Mouse (Mus musculus): ENCODE data around the gene Aanat. TPM values are rescaled to one million over a fixed set of nuclear protein-coding genes. Genes with fewer than 3 reads are reported as not detected.

Aanat gene
- polyA plus RNA-seq, 1 experiment from 2014 or later, result 0.28 TPM

GRCm38 (mm10) chr11:116618666-116619065 lies 32.4 kb downstream of the Aanat start:
- H3K4me2 ChIP-seq (ENCODE audit: low read depth, severe bottlenecking), result no peak overlapping the region
- no peak overlapping the region for H3K9ac ChIP-seq (ENCODE audit: low read length)
- H3K27ac ChIP-seq (replicated peaks; ENCODE audit: low read depth, low read length), result no peak overlapping the region
- no peak for DNase-seq (ENCODE audit: low spot score)
- H3K4me3 ChIP-seq (ENCODE audit: low read depth, low read length), result no peak overlapping the region
- 0 out of 2 replicates have a peak, but pooled peaks cover 5% of the 10 kb centered on the region for H3K27me3 ChIP-seq (ENCODE audit: control insufficient read depth, insufficient read depth, low read length)
- H3K9me3 ChIP-seq (ENCODE audit: control insufficient read depth, low read length), result no peaks in the 10 kb centered on the region
- no peak for ATAC-seq (ENCODE audit: insufficient number of reproducible peaks, low FRiP score, low TSS enrichment, low read depth)
- H3K4me1 ChIP-seq (ENCODE audit: control insufficient read depth, insufficient read depth, low read length), result peaks cover 33% of the 10 kb centered on the region
- no peaks in the 10 kb centered on the region for H3K36me3 ChIP-seq (ENCODE audit: control insufficient read depth, insufficient read depth, low read length)
- 90% methylated on average over 7 of the region's 7 CpGs for WGBS

- H3K9me3 ChIP-seq (ENCODE audit: control insufficient read depth, low read length), result no peaks in the 10 kb centered on the region
- 57% methylated on average over 7 of the region's 7 CpGs for WGBS
- no peak for ATAC-seq (ENCODE audit: insufficient number of reproducible peaks, low FRiP score, low TSS enrichment, low read depth)
- no peak overlapping the region for H3K9ac ChIP-seq (ENCODE audit: low read length)
- H3K27me3 ChIP-seq (ENCODE audit: control insufficient read depth, insufficient read depth, low read length), result 0 out of 2 replicates have a peak, but pooled peaks cover 5% of the 10 kb centered on the region
- no peak overlapping the region for H3K4me2 ChIP-seq (ENCODE audit: low read depth, severe bottlenecking)
- no peaks in the 10 kb centered on the region for H3K36me3 ChIP-seq (ENCODE audit: control insufficient read depth, insufficient read depth, low read length)
- no peak for DNase-seq (ENCODE audit: low spot score)
- H3K4me1 ChIP-seq (ENCODE audit: control insufficient read depth, insufficient read depth, low read length), result peaks cover 33% of the 10 kb centered on the region
- no peak overlapping the region for H3K27ac ChIP-seq (replicated peaks; ENCODE audit: low read depth, low read length)
- H3K4me3 ChIP-seq (ENCODE audit: low read depth, low read length), result no peak overlapping the region
Observed at GRCm38 (mm10) chr11:116619156-116619555, 32.9 kb downstream of the Aanat start.

- Histone ChIP-seq H3K9me3 (ENCODE audit: control insufficient read depth, low read length) (no peaks in the 10 kb centered on the region), H3K4me1 (ENCODE audit: control insufficient read depth, insufficient read depth, low read length) (peaks cover 33% of the 10 kb centered on the region), H3K4me3 (ENCODE audit: low read depth, low read length) (no peak overlapping the region), H3K4me2 (ENCODE audit: low read depth, severe bottlenecking) (no peak overlapping the region), H3K36me3 (ENCODE audit: control insufficient read depth, insufficient read depth, low read length) (no peaks in the 10 kb centered on the region), H3K27ac (replicated peaks; ENCODE audit: low read depth, low read length) (no peak overlapping the region), H3K27me3 (ENCODE audit: control insufficient read depth, insufficient read depth, low read length) (0 out of 2 replicates have a peak, but pooled peaks cover 5% of the 10 kb centered on the region), H3K9ac (ENCODE audit: low read length) (no peak overlapping the region)
- 56% methylated on average over 8 of the region's 8 CpGs for WGBS
- DNase-seq (ENCODE audit: low spot score) (no peak), ATAC-seq (ENCODE audit: insufficient number of reproducible peaks, low FRiP score, low TSS enrichment, low read depth) (no peak)
Observed at GRCm38 (mm10) chr11:116619561-116619960, 33.3 kb downstream of the Aanat start.

DNA sequence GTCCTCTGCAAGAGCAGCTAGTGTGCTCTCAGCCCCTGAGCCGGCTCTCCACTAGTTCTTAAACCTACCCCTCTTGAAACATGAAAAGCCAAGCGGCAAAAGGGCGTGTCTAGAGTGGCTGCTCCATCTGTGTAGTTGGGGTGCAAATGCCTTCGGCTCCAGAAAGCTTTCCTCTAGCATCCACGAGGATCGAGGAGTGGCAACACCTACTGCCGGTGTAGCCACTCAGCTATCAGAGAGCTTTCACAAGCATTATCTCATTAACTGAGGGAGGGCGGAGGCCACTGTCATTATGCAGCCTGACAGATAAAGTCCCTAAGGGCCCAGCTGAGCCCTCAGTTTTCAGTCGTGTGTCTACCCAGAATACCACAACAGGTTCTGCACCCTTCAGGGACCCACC lies 33.8 kb downstream of the Aanat start:
- 34% methylated on average over 9 of the region's 9 CpGs for WGBS
- Histone ChIP-seq H3K4me3 (ENCODE audit: low read depth, low read length) (no peak overlapping the region), H3K4me2 (ENCODE audit: low read depth, severe bottlenecking) (no peak overlapping the region), H3K36me3 (ENCODE audit: control insufficient read depth, insufficient read depth, low read length) (no peaks in the 10 kb centered on the region), H3K27ac (replicated peaks; ENCODE audit: low read depth, low read length) (no peak overlapping the region), H3K9ac (ENCODE audit: low read length) (no peak overlapping the region), H3K9me3 (ENCODE audit: control insufficient read depth, low read length) (no peaks in the 10 kb centered on the region), H3K27me3 (ENCODE audit: control insufficient read depth, insufficient read depth, low read length) (0 out of 2 replicates have a peak, but pooled peaks cover 5% of the 10 kb centered on the region), H3K4me1 (ENCODE audit: control insufficient read depth, insufficient read depth, low read length) (peaks cover 33% of the 10 kb centered on the region)
- ATAC-seq (ENCODE audit: insufficient number of reproducible peaks, low FRiP score, low TSS enrichment, low read depth) (no peak), DNase-seq (ENCODE audit: low spot score) (no peak)

DNA sequence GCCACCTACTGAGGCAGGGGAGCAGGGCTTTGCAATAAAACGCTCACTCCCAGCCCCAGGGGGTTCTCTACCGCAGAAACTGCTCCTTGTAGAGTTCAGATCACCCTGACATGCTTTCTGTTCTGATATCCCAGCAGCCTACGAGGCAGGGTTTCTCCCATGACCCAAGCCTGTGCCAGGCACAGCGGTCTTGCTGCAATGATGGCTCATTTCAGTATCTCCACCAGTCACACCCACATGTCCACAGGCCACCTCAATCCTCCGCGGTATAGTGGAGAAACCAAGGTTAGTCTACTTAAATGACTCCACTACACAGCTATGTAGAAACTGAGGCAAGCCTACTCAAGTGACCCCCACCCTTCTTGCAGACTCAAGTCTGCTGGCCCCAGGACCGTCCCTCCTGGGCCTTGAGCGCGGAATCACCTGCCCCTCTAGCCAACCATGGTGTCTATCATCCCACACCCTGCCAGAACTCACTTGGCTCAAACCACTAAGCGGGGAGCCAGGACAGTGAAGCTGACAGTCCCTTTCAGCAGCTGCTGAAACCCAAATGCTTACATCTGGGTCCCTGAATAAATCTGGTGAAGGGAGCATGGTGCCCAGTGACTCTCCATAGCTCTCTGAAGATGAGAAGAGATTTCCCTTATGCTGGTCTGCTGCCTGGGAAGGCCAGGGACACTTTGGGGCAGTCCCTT lies 34.5 kb downstream of the Aanat start:
- Histone ChIP-seq H3K4me2 (ENCODE audit: low read depth, severe bottlenecking) (no peak overlapping the region), H3K4me3 (ENCODE audit: low read depth, low read length) (no peak overlapping the region), H3K9ac (ENCODE audit: low read length) (no peak overlapping the region), H3K4me1 (ENCODE audit: control insufficient read depth, insufficient read depth, low read length) (peaks cover 33% of the 10 kb centered on the region), H3K27me3 (ENCODE audit: control insufficient read depth, insufficient read depth, low read length) (0 out of 2 replicates have a peak, but pooled peaks cover 5% of the 10 kb centered on the region), H3K36me3 (ENCODE audit: control insufficient read depth, insufficient read depth, low read length) (no peaks in the 10 kb centered on the region), H3K27ac (replicated peaks; ENCODE audit: low read depth, low read length) (0 out of 2 replicates have a peak overlapping the region, but pooled peaks have one; percentile 14), H3K9me3 (ENCODE audit: control insufficient read depth, low read length) (no peaks in the 10 kb centered on the region)
- WGBS, result 78% methylated on average over 10 of the region's 10 CpGs
- DNase-seq (ENCODE audit: low spot score), result no peak
- no peak for ATAC-seq (ENCODE audit: insufficient number of reproducible peaks, low FRiP score, low TSS enrichment, low read depth)

- Histone ChIP-seq H3K4me3 (ENCODE audit: low read depth, low read length) (no peak overlapping the region), H3K27me3 (ENCODE audit: control insufficient read depth, insufficient read depth, low read length) (0 out of 2 replicates have a peak, but pooled peaks cover 5% of the 10 kb centered on the region), H3K9me3 (ENCODE audit: control insufficient read depth, low read length) (no peaks in the 10 kb centered on the region), H3K27ac (replicated peaks; ENCODE audit: low read depth, low read length) (0 out of 2 replicates have a peak overlapping the region, but pooled peaks have one; percentile 14), H3K36me3 (ENCODE audit: control insufficient read depth, insufficient read depth, low read length) (no peaks in the 10 kb centered on the region), H3K4me1 (ENCODE audit: control insufficient read depth, insufficient read depth, low read length) (peaks cover 31% of the 10 kb centered on the region), H3K4me2 (ENCODE audit: low read depth, severe bottlenecking) (no peak overlapping the region), H3K9ac (ENCODE audit: low read length) (no peak overlapping the region)
- ATAC-seq (ENCODE audit: insufficient number of reproducible peaks, low FRiP score, low TSS enrichment, low read depth), result no peak
- 37% methylated on average over 6 of the region's 6 CpGs for WGBS
- DNase-seq (ENCODE audit: low spot score), result no peak
Observed at GRCm38 (mm10) chr11:116621258-116621704, 35.0 kb downstream of the Aanat start.

DNA sequence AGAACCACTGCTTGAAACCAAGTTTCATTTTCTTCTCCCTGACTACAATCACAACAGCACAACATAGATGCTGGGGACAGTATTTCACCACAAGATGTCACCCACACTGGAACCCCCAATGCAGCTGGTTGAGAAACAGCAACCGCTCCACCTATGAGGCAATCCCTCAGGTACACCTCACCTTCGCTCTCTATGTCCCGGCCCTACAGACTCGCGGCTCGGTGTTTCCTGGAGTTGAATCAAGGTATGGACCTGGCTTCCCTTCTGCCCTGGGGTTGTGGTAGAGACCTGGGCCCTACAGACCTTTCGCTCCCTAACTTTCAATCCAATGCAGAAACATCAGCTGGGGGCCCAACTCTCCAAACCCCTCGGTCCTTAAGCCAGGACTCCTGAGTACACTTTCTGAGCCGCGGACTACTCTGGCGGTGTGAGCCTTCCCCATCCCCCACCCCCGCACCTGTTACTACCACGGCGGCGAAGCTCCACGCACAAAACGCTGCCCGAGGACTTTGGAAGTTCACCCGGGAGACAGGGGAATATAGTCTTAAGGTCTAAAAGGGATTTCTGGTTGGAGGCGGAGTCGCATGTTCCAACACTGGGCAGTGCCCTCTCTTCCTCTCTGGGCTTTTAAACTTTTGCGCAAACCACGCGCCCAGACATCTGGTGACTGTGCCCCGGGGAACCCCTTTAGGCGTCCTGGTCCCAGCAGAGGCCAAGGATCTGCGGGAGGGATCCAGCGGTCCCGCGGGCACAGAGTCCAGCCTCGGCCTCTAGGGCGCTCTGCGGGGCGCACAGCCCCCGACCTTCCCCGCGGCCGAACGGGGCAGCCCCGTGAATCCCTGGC lies 37.3 kb downstream of the Aanat start:
- Histone ChIP-seq H3K36me3 (ENCODE audit: control insufficient read depth, insufficient read depth, low read length) (no peaks in the 10 kb centered on the region), H3K27me3 (ENCODE audit: control insufficient read depth, insufficient read depth, low read length) (0 out of 2 replicates have a peak, but pooled peaks cover 5% of the 10 kb centered on the region), H3K9ac (ENCODE audit: low read length) (peak overlapping the region; percentile 68), H3K9me3 (ENCODE audit: control insufficient read depth, low read length) (no peaks in the 10 kb centered on the region), H3K4me3 (ENCODE audit: low read depth, low read length) (peak overlapping the region; percentile 77), H3K4me2 (ENCODE audit: low read depth, severe bottlenecking) (peak overlapping the region; percentile 95), H3K4me1 (ENCODE audit: control insufficient read depth, insufficient read depth, low read length) (peaks cover 25% of the 10 kb centered on the region), H3K27ac (replicated peaks; ENCODE audit: low read depth, low read length) (no peak overlapping the region)
- ATAC-seq (ENCODE audit: insufficient number of reproducible peaks, low FRiP score, low TSS enrichment, low read depth), result peak; percentile 37; the same call in 1 of the 2 replicates
- 6% methylated on average over 40 of the region's 40 CpGs for WGBS
- no peak for DNase-seq (ENCODE audit: low spot score)

DNA sequence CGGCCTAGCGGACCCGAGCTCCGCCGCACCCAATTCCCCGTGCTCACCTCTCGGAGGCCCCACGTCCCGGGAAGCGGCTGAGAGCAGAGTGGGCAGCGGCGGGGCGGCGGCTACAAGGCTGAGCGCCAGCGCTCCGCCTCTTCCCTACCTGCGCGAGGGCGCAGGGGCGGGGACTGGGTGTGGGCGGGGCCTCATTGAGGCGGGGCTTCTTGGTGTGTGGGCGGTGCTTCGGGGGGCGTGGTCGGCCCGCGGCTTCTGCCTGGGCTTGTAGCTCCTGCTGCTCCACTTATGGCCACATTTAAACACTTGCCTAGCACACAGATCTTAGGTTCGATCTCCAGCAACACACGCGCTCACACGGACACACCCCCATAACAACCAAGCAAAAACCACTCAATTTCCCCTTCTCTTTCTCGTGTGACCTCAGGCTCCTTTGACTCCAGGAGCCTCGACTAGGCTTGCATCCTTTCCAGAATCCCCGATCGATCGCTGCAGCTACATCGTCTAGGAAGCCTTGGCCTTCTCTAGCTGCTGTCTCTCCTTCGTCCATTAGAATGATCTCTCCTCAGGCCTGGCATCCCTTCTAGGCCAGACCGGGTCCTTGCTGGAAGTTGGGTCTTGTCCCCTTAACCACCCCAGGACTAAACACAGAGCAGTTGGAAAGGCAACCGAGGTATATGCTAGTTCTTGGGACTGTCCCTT lies 38.0 kb downstream of the Aanat start:
- 12% methylated on average over 41 of the region's 42 CpGs for WGBS
- H3K4me1 ChIP-seq (ENCODE audit: control insufficient read depth, insufficient read depth, low read length), result peaks cover 21% of the 10 kb centered on the region

More for the DNA sequence above, 38.0 kb downstream of the Aanat start:
- Histone ChIP-seq H3K4me3 (ENCODE audit: low read depth, low read length) (peak overlapping the region; percentile 77), H3K9ac (ENCODE audit: low read length) (peak overlapping the region; percentile 68), H3K4me2 (ENCODE audit: low read depth, severe bottlenecking) (peak overlapping the region; percentile 95), H3K27ac (replicated peaks; ENCODE audit: low read depth, low read length) (no peak overlapping the region), H3K9me3 (ENCODE audit: control insufficient read depth, low read length) (no peaks in the 10 kb centered on the region), H3K27me3 (ENCODE audit: control insufficient read depth, insufficient read depth, low read length) (0 out of 2 replicates have a peak, but pooled peaks cover 5% of the 10 kb centered on the region), H3K36me3 (ENCODE audit: control insufficient read depth, insufficient read depth, low read length) (no peaks in the 10 kb centered on the region)
- ATAC-seq (ENCODE audit: insufficient number of reproducible peaks, low FRiP score, low TSS enrichment, low read depth) (peak; percentile 48; the same call in 1 of the 2 replicates), DNase-seq (ENCODE audit: low spot score) (peak; percentile 91)

Data from limb, embryonic 11.5 days (tissue).